Mouse (Mus musculus) limb, embryonic 12.5 days (tissue): ENCODE measurements at regions not wholly inside any gene's neighbourhood (a gene's known extent, or its start where the extent isn't known, plus 50 kb on each side); places are given as distances from the start of the nearest gene placed in this dataset.

Experiments used
- ATAC-seq: fragments of 200-750 bp; cut with Nextera tagmentation; 2 replicates; pipeline ENCODE4 v1.8.0; 2017; ENCODE audit warnings: low read depth, moderate TSS enrichment; ENCODE audit not compliant: insufficient number of reproducible peaks, insufficient read depth, low FRiP score, low TSS enrichment
- H3K27ac ChIP-seq: fragments of 300-500 bp; sonication (generic); 2 replicates; pipeline ENCODE4 v1.5.1; 2016; ENCODE audit warnings: mild to moderate bottlenecking, moderate library complexity
- H3K27me3 ChIP-seq: fragments of 300-500 bp; sonication (generic); 2 replicates; pipeline ENCODE4 v1.6.1; 2016; ENCODE audit warnings: mild to moderate bottlenecking, moderate library complexity
- H3K36me3 ChIP-seq: fragments of 300-500 bp; sonication (generic); 2 replicates; pipeline ENCODE4 v1.6.1; 2016; ENCODE audit warnings: mild to moderate bottlenecking, moderate library complexity
- H3K4me1 ChIP-seq: fragments of 300-500 bp; sonication (generic); replicated peaks from 2 replicates; pipeline ENCODE4 v1.6.1; 2016
- H3K4me2 ChIP-seq: fragments of 300-500 bp; sonication (generic); 2 replicates; pipeline ENCODE4 v1.6.1; 2016; ENCODE audit warnings: mild to moderate bottlenecking, moderate library complexity
- H3K4me3 ChIP-seq: fragments of 300-500 bp; sonication (generic); replicated peaks from 2 replicates; pipeline ENCODE4 v1.5.1; 2016; ENCODE audit warnings: mild to moderate bottlenecking
- H3K9ac ChIP-seq: fragments of 300-500 bp; sonication (generic); replicated peaks from 2 replicates; pipeline ENCODE4 v1.6.1; 2016; ENCODE audit warnings: mild to moderate bottlenecking, moderate library complexity
- H3K9me3 ChIP-seq: fragments of 300-500 bp; sonication (generic); 2 replicates; pipeline ENCODE4 v1.6.1; 2016; ENCODE audit warnings: mild to moderate bottlenecking, moderate library complexity
- WGBS: fragments of 180-500 bp; shearing (Covaris S2); methylation state at CpG from one replicate; pipeline ENCODE4 v1.1.7; 2016; 5-methylcytosine and 5-hydroxymethylcytosine counted together

GRCm38 (mm10) chr10:96467661-96468060, 149.1 kb upstream of the Btg1 start:
- Histone ChIP-seq H3K4me2 (no peak overlapping the region), H3K4me1 (peaks cover 5% of the 10 kb centered on the region; the same call in 1 of the 2 replicates), H3K27me3 (no peaks in the 10 kb centered on the region), H3K9ac (no peak overlapping the region), H3K4me3 (no peak overlapping the region), H3K27ac (no peak overlapping the region), H3K36me3 (no peaks in the 10 kb centered on the region), H3K9me3 (no peaks in the 10 kb centered on the region)
- 62% methylated on average over 4 of the region's 4 CpGs for WGBS
- no peak for ATAC-seq

GRCm38 (mm10) chr10:96471523-96471922, 145.3 kb upstream of the Btg1 start:
- no peak for ATAC-seq
- Histone ChIP-seq H3K4me3 (no peak overlapping the region), H3K9ac (no peak overlapping the region), H3K9me3 (no peaks in the 10 kb centered on the region), H3K27me3 (no peaks in the 10 kb centered on the region), H3K27ac (no peak overlapping the region), H3K4me2 (no peak overlapping the region), H3K4me1 (peaks cover 13% of the 10 kb centered on the region; the same call in 1 of the 2 replicates), H3K36me3 (no peaks in the 10 kb centered on the region)

GRCm38 (mm10) chr10:96479350-96479749, 137.5 kb upstream of the Btg1 start:
- no peak overlapping the region for H3K4me3 ChIP-seq
- H3K4me2 ChIP-seq: peak overlapping the region; percentile 16; the same call in 1 of the 2 replicates
- peaks cover 26% of the 10 kb centered on the region for H3K4me1 ChIP-seq
- 66% methylated on average over 12 of the region's 12 CpGs for WGBS
- H3K27ac ChIP-seq: no peak overlapping the region
- H3K36me3 ChIP-seq: no peaks in the 10 kb centered on the region
- ATAC-seq: no peak
- H3K27me3 ChIP-seq: no peaks in the 10 kb centered on the region
- no peaks in the 10 kb centered on the region for H3K9me3 ChIP-seq
- no peak overlapping the region for H3K9ac ChIP-seq

- no peak overlapping the region for H3K27ac ChIP-seq
- no peaks in the 10 kb centered on the region for H3K36me3 ChIP-seq
- WGBS: 42% methylated on average over 8 of the region's 8 CpGs
- no peak for ATAC-seq
- peaks cover 26% of the 10 kb centered on the region for H3K4me1 ChIP-seq
- H3K27me3 ChIP-seq: no peaks in the 10 kb centered on the region
- no peak overlapping the region for H3K4me3 ChIP-seq
- H3K4me2 ChIP-seq: peak overlapping the region; percentile 16
- no peaks in the 10 kb centered on the region for H3K9me3 ChIP-seq
- H3K9ac ChIP-seq: no peak overlapping the region
Observed at GRCm38 (mm10) chr10:96479786-96480185, 137.0 kb upstream of the Btg1 start.

GRCm38 (mm10) chr10:96480453-96481324, 136.1 kb upstream of the Btg1 start:
- Histone ChIP-seq H3K36me3 (no peaks in the 10 kb centered on the region), H3K27me3 (no peaks in the 10 kb centered on the region), H3K4me3 (no peak overlapping the region), H3K4me1 (peaks cover 26% of the 10 kb centered on the region), H3K27ac (peak overlapping the region; percentile 81), H3K4me2 (peak overlapping the region; percentile 16), H3K9me3 (no peaks in the 10 kb centered on the region), H3K9ac (no peak overlapping the region)
- 27% methylated on average over 14 of the region's 14 CpGs for WGBS
- ATAC-seq: peak; percentile 61; the same call in 1 of the 2 replicates

- no peaks in the 10 kb centered on the region for H3K27me3 ChIP-seq
- WGBS: 70% methylated on average over 8 of the region's 8 CpGs
- no peak overlapping the region for H3K4me3 ChIP-seq
- no peak overlapping the region for H3K4me2 ChIP-seq
- no peaks in the 10 kb centered on the region for H3K9me3 ChIP-seq
- peaks cover 26% of the 10 kb centered on the region for H3K4me1 ChIP-seq
- no peaks in the 10 kb centered on the region for H3K36me3 ChIP-seq
- ATAC-seq: no peak
- H3K27ac ChIP-seq: 0 out of 2 replicates have a peak overlapping the region, but pooled peaks have one; percentile 81
- H3K9ac ChIP-seq: no peak overlapping the region
Observed at GRCm38 (mm10) chr10:96481325-96481638, 135.5 kb upstream of the Btg1 start.

GRCm38 (mm10) chr10:96486724-96487123, 130.1 kb upstream of the Btg1 start:
- H3K36me3 ChIP-seq: no peaks in the 10 kb centered on the region
- no peaks in the 10 kb centered on the region for H3K9me3 ChIP-seq
- H3K4me2 ChIP-seq: no peak overlapping the region
- no peak overlapping the region for H3K9ac ChIP-seq
- 97% methylated on average over 3 of the region's 3 CpGs for WGBS
- no peak for ATAC-seq
- no peak overlapping the region for H3K4me3 ChIP-seq
- H3K27me3 ChIP-seq: no peaks in the 10 kb centered on the region
- no peak overlapping the region for H3K27ac ChIP-seq
- peaks cover 1% of the 10 kb centered on the region; the same call in 1 of the 2 replicates for H3K4me1 ChIP-seq

- 65% methylated on average over 1 of the region's 1 CpGs for WGBS
- no peaks in the 10 kb centered on the region for H3K27me3 ChIP-seq
- no peaks in the 10 kb centered on the region for H3K36me3 ChIP-seq
- no peak overlapping the region for H3K9ac ChIP-seq
- no peak for ATAC-seq
- H3K4me1 ChIP-seq: no peaks in the 10 kb centered on the region
- H3K9me3 ChIP-seq: no peaks in the 10 kb centered on the region
- H3K27ac ChIP-seq: no peak overlapping the region
- H3K4me3 ChIP-seq: no peak overlapping the region
- H3K4me2 ChIP-seq: no peak overlapping the region
Observed at GRCm38 (mm10) chr10:96493706-96494105, 123.1 kb upstream of the Btg1 start.

- no peak overlapping the region for H3K27ac ChIP-seq
- H3K4me3 ChIP-seq: no peak overlapping the region
- no peaks in the 10 kb centered on the region for H3K4me1 ChIP-seq
- H3K4me2 ChIP-seq: no peak overlapping the region
- no peak overlapping the region for H3K9ac ChIP-seq
- H3K36me3 ChIP-seq: no peaks in the 10 kb centered on the region
- H3K9me3 ChIP-seq: no peaks in the 10 kb centered on the region
- ATAC-seq: no peak
- WGBS: 89% methylated on average over 3 of the region's 3 CpGs
- no peaks in the 10 kb centered on the region for H3K27me3 ChIP-seq
Observed at GRCm38 (mm10) chr10:96496700-96497099, 120.1 kb upstream of the Btg1 start.

GRCm38 (mm10) chr10:96497482-96497881, 119.3 kb upstream of the Btg1 start:
- H3K4me3 ChIP-seq: no peak overlapping the region
- WGBS: 93% methylated on average over 7 of the region's 7 CpGs
- no peaks in the 10 kb centered on the region for H3K4me1 ChIP-seq
- H3K27ac ChIP-seq: no peak overlapping the region
- no peak overlapping the region for H3K4me2 ChIP-seq
- H3K9me3 ChIP-seq: no peaks in the 10 kb centered on the region
- no peak for ATAC-seq
- no peaks in the 10 kb centered on the region for H3K36me3 ChIP-seq
- no peaks in the 10 kb centered on the region for H3K27me3 ChIP-seq
- no peak overlapping the region for H3K9ac ChIP-seq

GRCm38 (mm10) chr10:96499274-96499673, 117.5 kb upstream of the Btg1 start:
- no peaks in the 10 kb centered on the region for H3K4me1 ChIP-seq
- no peak overlapping the region for H3K4me2 ChIP-seq
- 100% methylated on average over 2 of the region's 2 CpGs for WGBS

More at GRCm38 (mm10) chr10:96499274-96499673, 117.5 kb upstream of the Btg1 start:
- ATAC-seq: no peak
- Histone ChIP-seq H3K27ac (no peak overlapping the region), H3K9me3 (no peaks in the 10 kb centered on the region), H3K9ac (no peak overlapping the region), H3K36me3 (no peaks in the 10 kb centered on the region), H3K4me3 (no peak overlapping the region), H3K27me3 (no peaks in the 10 kb centered on the region)
